Mouse (Mus musculus) lung, adult 2 months (tissue): ENCODE measurements at regions not wholly inside any gene's neighbourhood (a gene's known extent, or its start where the extent isn't known, plus 50 kb on each side); places are given as distances from the start of the nearest gene placed in this dataset.

Source experiments
- DNase-seq: peaks from one replicate; pipeline ENCODE4 v3.0.0; 2022
- H3K4me1 ChIP-seq: fragments of 200-500 bp; 2 replicates; pipeline ENCODE4 v1.6.1; 2011; ENCODE audit warnings: low read length; ENCODE audit not compliant: control insufficient read depth, insufficient read depth
- H3K4me3 ChIP-seq: fragments of 200-500 bp; replicated peaks from 2 replicates; pipeline ENCODE3; 2011; ENCODE audit warnings: low read depth, mild to moderate bottlenecking, control low read depth, low read length; ENCODE audit errors: extremely low read depth
- CTCF ChIP-seq: fragments of 200-500 bp; IDR thresholded peaks from 2 replicates; pipeline ENCODE4 v1.5.1; 2011; ENCODE audit warnings: mild to moderate bottlenecking, low read length, control low read depth; ENCODE audit not compliant: insufficient read depth
- POLR2A ChIP-seq: fragments of 200-500 bp; IDR thresholded peaks from 2 replicates; pipeline ENCODE4 v1.6.1; 2011; ENCODE audit warnings: low read depth, mild to moderate bottlenecking, control low read depth, low read length, borderline replicate concordance; ENCODE audit errors: extremely low read depth
- WGBS: fragments of 180-500 bp; shearing (Covaris S2); methylation state at CpG from one replicate; pipeline ENCODE4 v1.1.7; 2018; 5-methylcytosine and 5-hydroxymethylcytosine counted together

GRCm38 (mm10) chr4:95105424-95105823 is 53.4 kb upstream of the Jun start:
- WGBS = 19% methylated on average over 3 of the region's 3 CpGs
- no peak for DNase-seq

GRCm38 (mm10) chr4:95105926-95106622 is 54.1 kb upstream of the Jun start:
- no peak overlapping the region for H3K4me3 ChIP-seq
- peaks cover 9% of the 10 kb centered on the region; the same call in 1 of the 2 replicates for H3K4me1 ChIP-seq
- DNase-seq = no peak

More at GRCm38 (mm10) chr4:95105424-95105823, 53.4 kb upstream of the Jun start:
- peaks cover 11% of the 10 kb centered on the region; the same call in 1 of the 2 replicates for H3K4me1 ChIP-seq
- no peak overlapping the region for H3K4me3 ChIP-seq
- no peak for TF ChIP-seq CTCF
- no peak for TF ChIP-seq POLR2A

GRCm38 (mm10) chr4:95106881-95107665 is 55.1 kb upstream of the Jun start:
- DNase-seq = no peak
- TF ChIP-seq CTCF (no peak), POLR2A (no peak)
- H3K4me1 ChIP-seq = peaks cover 9% of the 10 kb centered on the region; the same call in 1 of the 2 replicates
- H3K4me3 ChIP-seq = no peak overlapping the region
- 66% methylated on average over 10 of the region's 10 CpGs for WGBS

More at GRCm38 (mm10) chr4:95105926-95106622, 54.1 kb upstream of the Jun start:
- TF ChIP-seq CTCF (no peak), POLR2A (no peak)
- WGBS = 33% methylated on average over 16 of the region's 16 CpGs

- Histone ChIP-seq H3K4me3 (no peak overlapping the region), H3K4me1 (peaks cover 9% of the 10 kb centered on the region; the same call in 1 of the 2 replicates)
- DNase-seq = no peak
- TF ChIP-seq POLR2A = no peak
- WGBS = 67% methylated on average over 6 of the region's 6 CpGs
Observed at GRCm38 (mm10) chr4:95108811-95109210, 56.8 kb upstream of the Jun start.

GRCm38 (mm10) chr4:95110828-95111227 is 58.8 kb upstream of the Jun start:
- DNase-seq = no peak

GRCm38 (mm10) chr4:95117158-95117681 is 65.2 kb upstream of the Jun start:
- no peak overlapping the region for H3K4me3 ChIP-seq
- 35% methylated on average over 5 of the region's 5 CpGs for WGBS
- TF ChIP-seq POLR2A (no peak), CTCF (peak; percentile 73)
- no peaks in the 10 kb centered on the region for H3K4me1 ChIP-seq
- DNase-seq = no peak

More at GRCm38 (mm10) chr4:95110828-95111227, 58.8 kb upstream of the Jun start:
- TF ChIP-seq POLR2A (no peak), CTCF (no peak)
- 84% methylated on average over 8 of the region's 8 CpGs for WGBS
- peaks cover 5% of the 10 kb centered on the region; the same call in 1 of the 2 replicates for H3K4me1 ChIP-seq
- H3K4me3 ChIP-seq = no peak overlapping the region

- 98% methylated on average over 1 of the region's 1 CpGs for WGBS
- TF ChIP-seq CTCF (no peak), POLR2A (no peak)
- H3K4me1 ChIP-seq = no peaks in the 10 kb centered on the region
- DNase-seq = no peak
- H3K4me3 ChIP-seq = no peak overlapping the region
Observed at GRCm38 (mm10) chr4:95120876-95121275, 68.9 kb upstream of the Jun start.

- no peak for DNase-seq
- Histone ChIP-seq H3K4me1 (no peaks in the 10 kb centered on the region), H3K4me3 (no peak overlapping the region)
- TF ChIP-seq POLR2A (no peak), CTCF (no peak)
- WGBS = 88% methylated on average over 1 of the region's 1 CpGs
Observed at GRCm38 (mm10) chr4:95125346-95125745, 73.3 kb upstream of the Jun start.

- WGBS = 85% methylated on average over 2 of the region's 2 CpGs
- no peak overlapping the region for H3K4me3 ChIP-seq
- TF ChIP-seq POLR2A = no peak
- TF ChIP-seq CTCF = no peak
- no peaks in the 10 kb centered on the region for H3K4me1 ChIP-seq
- DNase-seq = no peak
Observed at GRCm38 (mm10) chr4:95127970-95128369, 75.9 kb upstream of the Jun start.

- no peak for TF ChIP-seq CTCF
- no peak for TF ChIP-seq POLR2A
- WGBS = 30% methylated on average over 3 of the region's 3 CpGs
- H3K4me3 ChIP-seq = no peak overlapping the region
- H3K4me1 ChIP-seq = no peaks in the 10 kb centered on the region; the same call in 1 of the 2 replicates
- DNase-seq = no peak
Observed at GRCm38 (mm10) chr4:95133815-95134214, 81.8 kb upstream of the Jun start.
